Mouse (Mus musculus) right cerebral cortex, postnatal 14 days (tissue): ENCODE measurements around the gene Tmem104.

ENCODE experiments used
- DNase-seq: peaks from one replicate; pipeline ENCODE4 v3.0.0; 2022

Gene Tmem104

DNA sequence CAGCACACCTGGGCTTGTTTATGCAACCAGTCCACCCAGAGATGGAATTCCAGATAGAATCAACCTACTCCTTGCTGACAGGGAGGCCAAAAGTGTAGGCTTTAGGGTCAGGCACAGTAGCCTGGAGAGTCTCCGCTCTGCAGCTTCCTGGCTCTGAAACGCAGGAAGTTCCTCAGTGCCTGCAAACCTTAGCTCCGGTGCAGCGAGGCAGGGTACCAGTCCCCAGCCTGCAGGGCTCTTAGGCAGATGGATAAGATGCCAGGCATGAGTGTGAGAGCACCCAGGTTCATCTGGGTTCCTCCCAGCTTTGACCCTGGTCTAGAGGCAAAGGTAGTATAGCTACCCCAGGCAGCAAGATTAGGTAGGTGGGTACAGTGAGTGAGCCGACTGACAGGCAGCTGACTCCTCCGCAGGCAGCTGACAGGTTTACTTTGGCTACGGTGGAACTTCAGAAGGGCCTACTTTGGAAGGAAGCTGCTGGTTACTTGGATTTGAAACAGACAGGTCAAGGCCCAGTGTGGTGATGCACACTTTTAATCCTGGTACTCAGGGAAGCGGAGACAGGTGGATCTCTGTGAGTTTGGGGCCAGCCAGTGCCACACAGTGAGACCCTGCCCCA is 19.5 kb upstream of the Tmem104 start:
- no peak for DNase-seq

DNA sequence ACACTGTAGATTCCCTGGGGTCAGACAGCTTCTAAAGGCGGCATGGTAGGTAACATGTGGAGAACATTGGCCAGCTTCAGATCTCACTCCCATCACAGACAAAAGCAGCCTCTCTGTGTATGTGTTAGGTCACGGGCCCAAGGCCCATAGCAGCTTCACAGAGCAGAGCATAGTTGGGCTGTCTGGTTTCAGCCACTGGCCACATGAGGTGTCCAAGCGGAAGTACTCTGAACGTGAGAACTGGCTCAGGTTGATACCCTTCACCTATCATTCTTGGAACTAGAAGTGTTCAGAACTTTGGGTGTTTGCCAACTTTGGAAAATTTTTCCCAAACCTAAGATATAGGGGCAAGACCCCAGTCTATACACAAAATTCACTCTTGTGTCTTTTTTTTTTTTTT is 17.9 kb upstream of the Tmem104 start:
- no peak for DNase-seq

DNA sequence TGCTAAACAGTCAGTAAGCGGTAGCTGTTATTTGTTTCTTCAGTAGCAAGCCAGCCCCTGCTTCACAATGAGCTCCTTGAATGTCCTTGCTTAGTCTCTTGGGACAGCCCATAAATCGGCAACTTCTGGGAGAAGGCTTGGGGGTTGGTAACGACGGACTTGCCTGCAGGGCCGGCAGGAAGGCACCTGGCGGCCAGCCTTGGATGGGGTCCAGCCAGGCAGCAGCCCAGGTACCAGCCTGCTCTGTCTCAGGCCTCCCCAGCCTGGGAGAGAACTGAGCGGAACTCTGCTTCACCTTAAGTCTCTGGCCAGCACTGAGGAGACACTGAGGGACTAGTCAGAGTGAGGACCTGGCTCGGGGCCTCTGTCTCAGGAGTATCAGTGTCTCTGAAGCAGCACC is 16.2 kb upstream of the Tmem104 start:
- no peak for DNase-seq

DNA sequence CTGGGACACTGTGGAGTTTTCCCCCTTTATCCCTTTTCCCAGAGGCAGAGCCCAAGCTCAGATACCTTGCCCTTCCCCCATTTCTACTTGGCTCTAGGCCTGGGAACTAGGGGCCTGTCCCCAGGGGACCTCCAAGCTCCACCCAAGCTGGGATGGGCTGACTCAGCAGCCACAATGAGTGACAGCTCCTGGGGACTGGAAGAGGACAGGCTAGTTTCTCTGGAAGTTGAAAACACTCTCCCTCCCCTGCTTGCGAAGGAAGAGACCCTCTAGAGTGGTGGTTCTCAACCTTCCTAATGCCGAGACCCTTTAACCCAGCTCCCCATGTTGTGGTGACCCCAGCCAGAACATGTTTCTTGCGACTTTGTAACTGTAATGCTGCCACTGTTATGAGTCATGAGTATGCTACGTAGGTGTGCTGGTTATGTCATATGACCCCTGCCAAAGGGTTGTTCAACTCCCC is 14.4 kb upstream of the Tmem104 start:
- no peak for DNase-seq

DNA sequence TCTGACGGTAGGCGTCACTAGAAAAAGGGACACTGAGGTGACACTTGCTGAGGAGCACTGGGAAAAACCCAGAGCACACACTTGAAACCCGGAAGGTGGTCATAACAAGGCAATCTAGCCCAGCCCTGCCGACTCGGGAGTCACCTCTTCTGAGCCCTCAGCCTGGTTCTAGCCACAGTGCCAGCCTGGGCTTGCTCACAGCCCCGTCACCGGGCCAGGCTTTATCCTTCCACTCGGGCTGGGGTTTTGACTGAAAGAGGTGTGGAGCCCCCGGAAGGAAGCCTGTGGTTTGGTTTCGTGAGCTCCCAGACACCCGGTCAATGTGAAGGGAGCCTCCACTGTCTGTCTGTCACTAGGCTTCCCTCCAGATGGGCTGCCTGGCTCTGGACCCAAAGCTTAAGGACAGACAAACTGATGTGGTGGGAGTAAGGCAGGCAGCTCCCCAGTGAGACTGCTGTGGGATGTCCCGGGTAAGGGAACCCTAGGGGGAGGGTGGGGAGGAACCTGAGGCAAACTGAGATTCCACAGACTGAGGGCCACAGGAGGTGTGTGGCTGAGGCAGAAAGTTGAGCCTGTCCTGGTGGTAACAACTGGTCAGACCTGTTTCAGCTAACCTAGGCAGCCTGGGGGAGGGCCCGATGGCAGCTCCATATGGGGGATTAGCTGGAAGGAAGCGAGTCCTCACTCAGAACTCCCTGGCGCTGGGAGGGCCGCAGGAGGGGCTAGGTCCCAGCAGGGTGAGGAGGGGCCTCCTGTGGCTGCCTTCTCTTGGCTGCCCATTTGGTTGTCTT is 13.5 kb upstream of the Tmem104 start:
- DNase-seq = no peak

DNA sequence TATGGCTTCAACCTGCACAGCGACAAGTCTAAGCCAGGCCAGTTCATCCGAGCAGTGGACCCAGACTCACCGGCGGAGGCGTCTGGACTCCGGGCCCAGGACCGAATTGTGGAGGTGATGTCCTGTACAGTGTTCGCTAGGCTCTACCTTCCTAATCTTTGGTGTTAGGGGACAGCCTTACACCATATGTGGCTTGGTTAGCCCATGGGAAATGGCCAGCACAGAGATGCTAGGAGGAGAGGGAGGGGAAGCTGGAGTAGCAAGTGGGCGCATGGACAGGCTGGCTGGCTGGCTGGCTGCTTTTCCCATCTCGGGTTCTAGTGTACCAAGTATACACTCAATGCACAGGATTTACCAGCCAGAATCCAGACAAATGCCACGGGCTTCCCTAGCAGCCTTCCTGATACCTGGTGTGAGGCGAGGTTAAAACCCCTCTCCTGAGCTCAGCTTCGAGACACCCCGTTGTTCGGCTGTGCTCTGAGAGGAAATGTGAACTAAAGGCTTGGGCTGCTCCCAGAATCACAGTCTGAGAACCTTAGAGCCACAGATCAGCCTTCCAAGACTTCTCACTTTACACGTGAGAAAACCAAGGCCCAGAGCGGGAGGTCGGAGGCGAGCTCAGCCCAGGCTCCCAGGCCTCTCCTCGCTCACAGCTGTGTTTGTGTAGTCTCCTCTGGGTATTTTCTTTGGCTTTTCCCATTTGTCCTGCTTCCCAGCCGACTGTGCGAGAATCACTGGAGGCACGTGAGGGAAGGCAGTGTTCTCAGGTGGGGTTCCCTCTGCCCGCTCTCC is 10.7 kb upstream of the Tmem104 start:
- no peak for DNase-seq

DNA sequence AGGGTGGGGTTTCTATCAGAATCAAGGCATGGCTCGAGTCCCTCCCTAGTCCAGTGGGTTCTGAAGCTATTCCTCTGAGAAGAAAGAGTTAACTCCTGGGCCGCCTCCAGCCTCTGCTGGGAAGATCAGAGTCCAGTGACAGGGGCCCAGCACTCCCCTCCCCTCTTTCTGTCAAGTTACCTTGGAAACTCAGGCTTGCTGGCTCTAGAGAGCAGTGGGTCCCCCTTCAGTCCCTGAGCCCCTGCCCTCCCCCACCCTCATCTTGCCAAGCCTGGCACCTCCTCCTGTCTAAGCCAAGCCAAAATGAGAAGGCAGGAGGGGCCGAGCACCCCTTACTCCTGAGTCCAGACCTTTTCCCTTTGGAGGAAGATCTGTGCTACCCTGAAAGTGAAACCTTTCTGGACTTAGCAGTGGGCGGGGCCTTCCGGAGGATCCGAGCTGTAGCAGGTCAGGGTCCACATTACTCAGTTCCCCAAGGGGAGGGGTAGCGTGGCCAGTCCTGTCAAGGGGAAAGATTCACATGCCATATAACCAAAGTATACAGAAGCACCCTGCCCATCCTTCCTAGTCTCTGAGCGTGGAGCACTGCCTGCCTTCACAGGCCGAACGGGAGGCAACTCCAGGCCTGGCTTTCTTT is 9.6 kb upstream of the Tmem104 start:
- DNase-seq = no peak

DNA sequence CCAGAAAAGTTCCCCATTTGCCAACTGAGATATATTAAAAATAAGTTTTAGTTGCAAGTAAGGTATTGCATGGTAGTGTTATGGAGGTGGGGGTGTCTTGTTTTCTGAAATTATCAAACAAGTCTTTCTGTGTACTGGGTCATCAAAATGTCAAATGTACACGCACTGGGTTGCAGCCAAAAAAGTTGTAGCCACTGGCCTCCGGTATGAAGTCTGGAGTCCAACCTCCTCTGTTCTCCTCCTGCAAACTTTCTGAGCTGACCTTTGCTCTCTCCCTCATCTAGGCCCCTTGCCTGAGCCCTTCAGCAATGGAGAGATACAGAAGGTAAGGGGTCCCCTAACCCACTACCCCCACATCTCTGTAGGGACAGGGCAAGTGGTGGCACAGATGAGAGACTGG is 8.5 kb upstream of the Tmem104 start:
- DNase-seq = no peak

DNA sequence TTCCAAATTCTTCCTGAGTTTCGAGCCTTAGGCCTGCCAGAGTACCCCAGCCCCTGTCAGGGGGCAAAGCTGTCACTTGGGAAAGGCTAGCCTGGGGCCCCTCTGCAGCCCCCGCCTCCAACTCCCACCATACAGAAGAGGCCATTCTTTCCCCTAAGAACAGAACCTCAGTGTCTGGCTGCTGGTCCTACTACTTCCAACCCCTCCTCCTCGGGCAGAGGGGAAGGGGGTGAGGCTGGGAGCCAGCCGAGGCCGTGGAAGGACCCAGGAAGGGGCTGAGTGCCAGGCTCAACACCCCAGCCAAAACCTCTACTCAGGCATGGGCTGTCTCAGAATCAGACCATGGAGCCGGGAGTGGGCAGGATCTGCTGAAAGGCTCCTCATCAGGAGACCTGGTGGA is 8.1 kb upstream of the Tmem104 start:
- peak; percentile 49 for DNase-seq

DNA sequence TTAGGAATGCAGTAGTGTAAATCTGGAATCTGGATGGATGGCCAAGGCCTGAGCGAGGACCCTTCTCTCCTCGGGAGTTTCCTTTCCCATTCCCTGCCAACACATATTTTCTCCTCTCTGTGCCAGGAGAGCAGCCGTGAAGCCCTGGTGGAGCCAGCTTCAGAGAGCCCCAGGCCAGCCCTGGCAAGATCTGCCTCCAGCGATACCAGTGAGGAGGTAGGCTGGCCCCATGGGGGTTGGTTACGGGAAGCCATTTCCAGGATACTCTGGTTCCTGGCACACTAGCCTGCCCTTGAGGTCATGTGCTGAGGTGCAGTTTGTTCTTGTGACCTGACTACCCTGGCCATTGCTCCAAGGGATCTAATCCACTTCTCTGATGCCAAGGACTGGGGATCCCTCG is 7.4 kb upstream of the Tmem104 start:
- no peak for DNase-seq

DNA sequence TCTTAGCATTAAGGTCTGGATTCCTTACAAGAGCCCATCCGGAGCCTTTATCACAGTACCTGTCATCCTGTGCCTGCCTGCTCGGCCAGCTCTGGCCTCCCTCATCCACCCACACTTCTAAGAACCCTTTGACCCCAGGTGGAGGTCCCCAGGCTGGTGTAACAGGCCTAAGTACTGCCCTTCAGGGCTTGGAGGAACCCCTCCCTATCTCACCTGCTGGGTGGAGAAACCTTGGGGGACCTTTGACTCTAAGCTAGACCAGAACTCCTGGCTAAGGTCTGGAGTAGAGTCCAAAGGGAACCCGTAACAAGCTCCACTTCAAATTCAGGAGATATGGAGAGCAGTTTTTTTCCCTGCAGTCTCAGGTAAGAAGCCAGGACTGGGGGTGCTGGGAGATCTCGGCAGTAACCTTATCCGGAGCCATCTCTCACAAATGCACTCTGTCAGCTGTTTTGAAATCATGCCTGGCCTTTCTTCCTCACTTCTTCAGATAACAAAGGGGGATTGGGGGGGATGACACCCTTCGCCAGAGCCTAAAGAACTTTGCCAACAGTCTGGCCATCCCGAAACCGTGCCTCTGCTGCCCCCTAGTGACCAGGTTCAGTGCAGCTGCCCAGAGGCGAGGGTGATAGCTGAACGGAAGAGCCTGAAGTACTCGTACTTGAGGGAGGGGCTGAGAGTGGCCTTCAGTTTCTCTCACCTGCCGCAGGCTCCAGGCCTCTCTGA is 5.2 kb upstream of the Tmem104 start:
- DNase-seq = peak; percentile 82

DNA sequence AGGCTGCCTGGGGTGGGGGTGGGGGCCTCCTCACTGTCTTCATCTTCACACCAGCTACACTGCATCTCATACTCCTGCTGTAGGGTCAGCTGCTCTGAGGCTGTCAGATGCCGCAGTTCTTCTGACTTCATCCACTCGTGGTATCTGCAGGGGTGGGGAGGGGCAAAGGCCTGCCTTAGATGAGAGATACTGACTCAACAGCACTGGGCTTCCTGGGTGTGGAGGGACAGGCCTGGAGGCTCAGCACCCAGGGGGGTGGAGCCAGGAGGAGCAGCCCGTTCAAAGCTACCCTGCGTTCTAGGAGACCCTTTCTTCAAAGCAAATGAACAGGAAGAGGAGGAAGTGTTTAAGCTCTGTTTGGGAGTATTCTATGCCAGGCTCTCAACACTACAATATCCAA is 2.3 kb upstream of the Tmem104 start:
- DNase-seq = no peak

DNA sequence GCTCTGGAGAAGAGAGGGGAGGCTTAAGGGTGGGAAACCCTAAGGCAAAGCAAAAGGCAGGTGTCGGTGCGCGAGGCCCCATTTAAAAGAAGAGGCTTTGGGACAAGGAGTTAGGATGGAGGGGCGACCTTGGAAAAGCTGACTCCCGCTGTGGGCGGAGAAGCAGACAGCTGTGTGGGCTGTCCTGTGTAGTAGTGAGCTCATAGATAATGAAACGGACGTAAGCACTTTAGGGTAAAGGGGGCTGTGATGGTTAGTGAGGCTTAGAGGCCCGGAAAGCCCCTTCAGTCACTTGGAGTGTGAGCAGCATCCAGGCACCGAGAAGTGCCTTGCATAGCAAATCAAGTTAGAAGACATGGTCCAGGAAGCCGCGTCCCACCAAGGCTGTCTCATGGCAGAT is 406 bp downstream of the Tmem104 start, which contains the start of gene Nat9:
Gene Nat9 (minus strand): TSS at position 167 of the 400 bp plus-strand sequence.
- DNase-seq = no peak

DNA sequence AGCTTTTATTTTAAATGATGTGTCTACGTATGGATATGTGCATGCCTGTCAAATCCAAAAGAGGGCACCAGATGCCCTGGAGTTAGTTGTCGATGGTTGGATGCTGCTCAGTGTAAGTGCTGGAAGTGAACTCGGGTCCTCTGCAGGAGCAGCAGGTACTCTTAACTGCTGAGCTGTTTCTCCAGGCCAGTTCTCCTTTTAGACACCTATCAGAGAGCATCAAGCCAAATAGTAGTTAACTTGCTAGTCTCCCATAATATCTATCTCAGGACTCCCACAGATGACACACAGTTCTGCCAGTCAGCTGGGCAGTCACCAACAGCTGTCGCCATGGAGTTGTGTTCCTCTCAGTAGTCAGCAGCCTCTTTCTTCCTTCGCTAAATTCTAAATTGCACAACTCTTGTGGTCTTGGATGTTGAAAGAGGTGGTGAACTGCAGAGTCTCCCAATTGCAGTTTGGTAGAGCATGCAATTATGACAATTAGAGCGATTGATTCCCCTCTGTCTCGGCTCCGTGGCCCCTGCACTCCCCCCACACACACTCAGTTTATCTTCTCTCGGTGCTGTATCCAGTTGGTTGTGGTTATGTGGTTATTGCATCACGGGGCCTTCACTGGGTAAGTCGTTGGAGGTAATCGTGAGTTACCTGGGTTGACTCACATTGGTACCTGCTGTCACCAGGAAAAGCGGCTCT is 1.4 kb downstream of the Tmem104 start:
- no peak for DNase-seq

DNA sequence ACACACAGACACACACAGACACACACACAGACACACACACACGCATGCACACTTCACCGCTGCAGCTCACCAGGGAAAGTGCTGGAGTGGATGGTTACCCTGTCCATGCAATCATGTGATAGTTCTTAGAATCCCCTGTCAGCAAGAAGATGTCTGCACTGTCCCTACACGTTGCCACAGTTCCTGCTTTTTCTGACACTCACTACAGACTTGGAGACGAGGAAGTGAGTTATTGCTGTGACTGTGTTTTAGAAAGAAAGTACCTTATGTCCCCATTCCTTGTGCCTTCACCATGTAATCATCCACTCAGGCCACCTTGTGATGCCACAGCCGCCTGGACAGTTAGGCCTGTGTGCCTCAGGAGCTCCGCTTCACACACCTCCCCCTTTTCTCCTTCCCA is 2.0 kb downstream of the Tmem104 start:
- DNase-seq = no peak

DNA sequence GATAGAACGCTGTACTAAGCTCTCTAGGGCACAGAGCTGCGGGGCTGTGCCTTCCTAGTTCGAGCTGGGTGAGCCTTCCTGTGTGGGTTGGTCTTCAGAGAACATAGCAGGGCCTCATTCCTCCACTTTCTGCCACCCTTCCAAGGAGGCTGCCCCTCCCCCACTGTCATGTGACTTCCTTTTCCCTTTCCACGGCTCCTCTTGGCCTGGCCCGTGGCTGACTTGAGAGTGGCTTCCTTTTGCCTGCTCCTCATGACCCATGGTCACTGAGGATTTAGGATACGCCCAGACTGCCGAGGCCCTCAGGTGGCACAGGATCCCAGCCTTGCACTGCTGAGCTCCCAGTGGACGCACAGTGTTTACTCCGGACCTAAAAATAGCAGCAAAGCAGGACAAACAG is 4.9 kb downstream of the Tmem104 start:
- DNase-seq = peak; percentile 63

DNA sequence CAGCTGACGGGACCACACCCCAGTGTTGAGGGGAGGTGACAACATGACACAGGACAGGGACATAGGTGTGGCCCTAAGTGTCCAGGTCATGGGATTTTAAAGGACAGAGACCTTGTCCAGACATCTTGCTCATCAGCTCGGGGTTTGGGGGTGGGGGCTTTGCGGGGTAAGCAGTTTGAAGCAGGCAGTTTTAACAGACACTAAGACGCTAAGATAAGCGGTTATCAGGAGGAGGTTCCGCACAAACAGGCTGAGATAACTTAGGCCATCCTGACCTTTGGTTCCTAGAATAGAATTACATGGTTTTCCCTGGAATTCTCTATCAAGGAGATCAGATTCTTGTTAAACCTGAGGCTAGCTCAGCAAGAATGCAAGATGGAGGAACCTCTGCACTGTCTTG is 7.4 kb downstream of the Tmem104 start:
- DNase-seq = no peak

DNA sequence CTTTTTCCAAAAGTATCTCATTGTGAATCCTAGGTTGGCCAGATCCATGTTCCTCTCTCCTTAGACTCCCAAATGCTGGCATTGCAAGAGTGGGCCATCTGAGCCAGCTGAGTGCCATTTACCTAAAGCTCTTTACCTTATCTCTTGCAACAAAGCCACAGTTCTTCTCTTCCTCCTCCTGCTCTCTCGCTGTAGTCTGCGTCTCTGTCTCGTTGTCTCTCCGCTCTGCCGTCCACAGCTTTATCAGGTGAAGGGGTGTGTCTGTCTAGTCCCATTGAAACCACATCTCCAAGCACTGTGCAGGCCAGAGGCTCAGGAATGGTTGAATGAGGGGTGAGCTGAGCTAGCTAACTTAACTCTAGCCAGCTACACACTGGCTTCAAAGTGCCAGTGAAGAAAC is 8.6 kb downstream of the Tmem104 start:
- no peak for DNase-seq

DNA sequence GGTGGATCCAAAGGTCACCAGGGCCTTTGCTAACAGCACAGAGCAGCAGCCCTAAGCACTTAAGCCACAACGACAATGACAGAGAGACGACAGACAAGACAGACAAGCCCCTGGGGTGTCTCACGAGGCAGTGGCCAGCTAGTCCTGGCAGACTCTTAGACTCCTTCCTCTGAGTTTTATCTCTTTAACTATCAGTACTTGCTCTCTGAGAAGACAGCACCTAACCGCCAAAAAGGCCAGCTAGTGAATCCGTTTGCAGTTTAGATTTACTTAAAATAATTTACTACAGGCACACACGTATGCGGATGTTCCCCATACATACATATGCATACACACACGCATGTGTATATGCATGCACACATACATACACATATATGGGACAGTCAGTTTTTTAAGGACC is 10.3 kb downstream of the Tmem104 start:
- no peak for DNase-seq

DNA sequence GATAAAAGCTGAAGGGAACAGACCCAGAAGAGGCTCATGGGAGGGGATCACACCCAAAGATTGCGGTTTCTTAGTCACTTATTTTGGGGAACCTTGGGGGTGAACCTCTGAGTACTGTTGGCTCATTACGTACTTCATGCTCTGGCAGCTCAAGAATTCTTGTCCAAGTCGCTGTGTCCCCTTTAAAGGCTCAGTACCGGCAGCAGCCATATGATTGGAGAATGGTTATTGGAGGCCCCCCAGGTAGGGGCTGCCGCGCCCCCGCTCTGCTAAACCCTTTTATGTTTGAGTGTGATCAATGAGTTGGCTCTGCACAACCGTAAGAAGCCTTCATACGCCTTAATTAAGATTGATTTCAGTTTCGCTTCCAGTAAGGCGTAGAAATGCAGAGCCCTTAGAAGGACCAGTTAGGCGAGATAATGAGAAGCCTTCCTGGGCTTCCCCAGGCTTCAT is 11.7 kb downstream of the Tmem104 start:
- no peak for DNase-seq

DNA sequence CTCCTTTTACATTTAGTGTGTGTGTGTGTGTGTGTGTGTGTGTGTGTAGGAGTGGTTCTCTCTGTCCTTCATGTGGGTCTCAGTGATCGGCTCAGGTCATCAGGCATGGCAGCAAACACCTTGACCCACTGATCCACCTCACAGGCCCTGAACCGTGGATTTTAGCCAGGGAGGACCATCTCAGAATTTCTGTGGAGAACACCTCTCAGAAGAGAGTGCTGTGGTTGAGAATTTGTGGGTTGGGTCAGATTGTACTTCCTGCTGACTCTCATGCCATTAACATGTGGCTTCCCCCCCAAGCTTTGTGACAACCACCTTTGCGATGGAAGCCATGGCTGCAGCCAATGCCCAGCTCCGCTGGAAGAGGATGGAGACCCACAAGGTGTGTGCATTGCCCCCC is 13.2 kb downstream of the Tmem104 start:
- no peak for DNase-seq

DNA sequence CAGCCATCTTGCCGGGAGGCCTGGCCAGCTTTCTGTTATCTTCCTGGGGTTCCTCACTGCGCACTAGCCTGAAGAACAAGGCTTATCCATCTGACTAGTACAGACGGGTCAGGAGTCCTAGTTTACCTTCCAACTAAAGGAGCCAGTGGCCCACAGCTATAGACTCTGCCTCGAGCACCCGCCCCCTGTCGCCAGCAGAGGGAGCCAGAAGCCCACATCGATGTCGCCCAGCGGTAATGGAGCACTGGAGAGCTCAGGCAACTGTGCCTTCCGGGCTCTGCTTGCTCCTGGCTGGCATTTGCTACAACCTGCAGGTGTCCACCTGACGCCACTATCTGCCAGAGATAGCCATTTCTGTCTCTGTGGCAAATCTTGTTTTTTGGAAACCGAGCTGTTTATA is 15.0 kb downstream of the Tmem104 start:
- peak; percentile 88 for DNase-seq
